Mouse (Mus musculus) ES-E14 (cell line): ENCODE measurements around the gene Gjb3.

Source experiments
- CHD2 ChIP-seq: IDR thresholded peaks from 2 replicates; pipeline ENCODE4 v1.6.1; 2014; ENCODE audit warnings: mild to moderate bottlenecking, low read depth, low read length, inconsistent platforms
- MAFK ChIP-seq: IDR thresholded peaks from 2 replicates; pipeline ENCODE4 v1.6.1; 2014; ENCODE audit warnings: mild to moderate bottlenecking, low read depth, low read length, inconsistent platforms; ENCODE audit not compliant: insufficient read depth

DNA sequence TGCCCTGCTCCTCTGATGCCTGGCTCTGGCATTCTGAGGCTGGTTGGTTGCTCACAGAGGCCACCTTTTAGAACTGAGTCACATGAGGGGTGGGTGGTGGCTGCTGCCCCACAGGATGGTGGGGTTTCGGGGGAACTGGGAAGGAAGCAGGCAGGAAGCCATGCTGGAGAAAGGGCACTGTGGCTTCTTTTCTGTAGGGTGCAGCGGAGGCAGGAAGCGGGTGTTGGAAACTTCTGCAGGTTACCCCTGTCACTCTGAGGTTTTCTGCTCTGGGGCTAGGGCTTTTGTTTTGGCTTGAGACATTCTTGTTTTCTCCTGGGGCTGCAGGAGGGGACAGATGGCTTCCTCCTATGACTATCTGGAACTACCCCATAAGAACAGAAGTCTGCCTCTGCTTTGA is 31.9 kb upstream of the Gjb3 start:
- TF ChIP-seq MAFK = no peak
- no peak for TF ChIP-seq CHD2
